Mouse (Mus musculus): ENCODE results near the gene Rorc. TPM values are rescaled to one million over a fixed set of nuclear protein-coding genes. Genes with fewer than 3 reads are reported as not detected.

Gene Rorc
- 0.49 TPM in 2 replicates for polyA plus RNA-seq (2015; fragmentation: Nextera tagmentation; extraction: Ambion mirVana)

- Histone ChIP-seq H3K4me3 (peak within 1 kb of the TSS; percentile 14; the same call in 1 of the 2 replicates), H3K4me1 (replicated peaks) (peaks cover 27% of the 10 kb centered on the region), H3K27me3 (no peaks in the 10 kb centered on the region), H3K9me3 (no peaks in the 10 kb centered on the region), H3K4me2 (peak within 1 kb of the TSS; percentile 48), H3K27ac (replicated peaks) (no peak within 1 kb of the TSS), H3K36me3 (no peaks in the 10 kb centered on the region), H3K9ac (no peak within 1 kb of the TSS)
- WGBS = 15% methylated on average over 5 of the region's 5 CpGs
- ATAC-seq (ENCODE audit: low FRiP score, low read depth) = peak; percentile 17; the same call in 1 of the 2 replicates
These were observed at the start of gene Rorc for GRCm38 (mm10) chr3:94372641-94373040. Gene Rorc, plus strand, starts transcription at chr3:94372794.

DNA sequence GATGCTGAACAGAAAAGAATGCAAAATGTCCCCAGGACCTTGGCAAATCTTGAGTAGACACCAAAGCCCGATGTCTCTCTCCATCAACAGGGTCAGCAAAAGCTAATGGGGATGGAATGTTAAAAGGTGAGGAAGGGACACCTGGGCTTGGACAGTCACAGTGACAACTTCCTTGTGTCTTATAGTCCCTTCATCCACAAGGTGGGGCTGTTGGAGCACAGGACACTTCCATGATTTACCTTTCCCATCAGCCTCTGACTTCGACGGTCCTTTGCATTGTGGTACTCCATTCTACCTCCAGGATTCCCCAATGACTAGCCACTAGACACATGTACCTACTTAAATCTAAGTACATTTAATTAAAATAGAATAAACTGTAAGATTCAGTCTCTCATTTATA lies 43.9 kb upstream of the Rorc start:
- H3K9me3 ChIP-seq = no peaks in the 10 kb centered on the region
- no peak overlapping the region for H3K27ac ChIP-seq (replicated peaks)
- no peak overlapping the region for H3K4me2 ChIP-seq
- no peak overlapping the region for H3K4me3 ChIP-seq
- H3K9ac ChIP-seq = no peak overlapping the region
- no peak for ATAC-seq (ENCODE audit: low FRiP score, low read depth)
- H3K4me1 ChIP-seq (replicated peaks) = no peaks in the 10 kb centered on the region
- peaks cover 45% of the 10 kb centered on the region for H3K36me3 ChIP-seq
- H3K27me3 ChIP-seq = no peaks in the 10 kb centered on the region
- 63% methylated on average over 3 of the region's 3 CpGs for WGBS

DNA sequence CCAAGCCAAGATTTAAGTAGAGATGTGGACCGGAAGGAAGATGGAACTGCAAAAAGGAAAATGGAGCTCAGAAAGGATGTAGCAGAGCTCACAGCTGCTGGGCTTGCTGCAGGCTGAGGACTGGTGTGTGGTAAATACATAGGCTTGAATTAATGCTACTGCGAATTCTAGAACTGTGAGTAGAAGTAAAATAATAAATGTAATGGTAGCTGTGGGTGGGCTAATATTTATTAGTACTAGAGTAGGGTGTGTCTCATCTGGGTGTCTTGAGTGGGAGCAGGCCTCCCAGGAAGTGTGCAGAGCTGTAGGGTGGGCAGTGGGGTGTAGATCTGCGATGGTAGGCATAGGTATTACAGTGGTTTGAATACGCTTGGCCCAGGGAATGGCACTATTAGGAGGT lies 38.2 kb upstream of the Rorc start:
- peaks cover 23% of the 10 kb centered on the region for H3K36me3 ChIP-seq
- no peaks in the 10 kb centered on the region for H3K27me3 ChIP-seq
- no peaks in the 10 kb centered on the region for H3K4me1 ChIP-seq (replicated peaks)
- H3K9ac ChIP-seq = no peak overlapping the region
- ATAC-seq (ENCODE audit: low FRiP score, low read depth) = no peak
- H3K27ac ChIP-seq (replicated peaks) = no peak overlapping the region
- 92% methylated on average over 4 of the region's 4 CpGs for WGBS
- H3K9me3 ChIP-seq = no peaks in the 10 kb centered on the region
- no peak overlapping the region for H3K4me2 ChIP-seq
- H3K4me3 ChIP-seq = no peak overlapping the region

- Histone ChIP-seq H3K4me1 (replicated peaks) (no peaks in the 10 kb centered on the region), H3K9me3 (no peaks in the 10 kb centered on the region), H3K27ac (replicated peaks) (no peak overlapping the region), H3K4me3 (no peak overlapping the region), H3K9ac (no peak overlapping the region), H3K27me3 (no peaks in the 10 kb centered on the region), H3K4me2 (no peak overlapping the region), H3K36me3 (no peaks in the 10 kb centered on the region)
- ATAC-seq (ENCODE audit: low FRiP score, low read depth) = no peak
- 93% methylated on average over 3 of the region's 3 CpGs for WGBS
These were observed 34.1 kb upstream of the Rorc start for GRCm38 (mm10) chr3:94338522-94338921.

DNA sequence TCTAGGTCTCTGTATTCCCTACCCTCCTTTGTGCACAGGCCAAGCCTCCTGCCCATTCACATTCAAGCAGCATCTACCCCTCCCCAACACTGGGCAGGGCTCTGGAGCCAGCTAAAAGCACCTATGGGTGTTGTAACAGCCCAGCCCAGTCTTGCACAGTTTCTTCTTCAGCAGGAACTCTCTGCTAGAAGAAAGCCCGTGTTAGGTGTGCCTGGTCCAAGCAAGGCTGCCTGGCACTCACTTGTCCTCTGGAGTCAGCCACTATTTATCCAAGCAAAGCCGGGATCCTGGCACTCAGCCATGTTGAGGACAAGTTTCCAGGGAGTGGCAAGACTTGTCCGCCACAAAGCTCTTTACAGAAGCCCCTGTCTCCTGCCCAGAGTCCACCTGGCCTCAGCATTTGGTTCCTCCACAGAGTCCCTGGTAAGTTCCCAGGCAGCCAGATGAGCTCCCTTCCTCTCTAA lies 30.6 kb upstream of the Rorc start, which contains the start of gene Them5:
Them5 (plus strand) TSS at position 141 of the 464 bp plus-strand sequence.
- Histone ChIP-seq H3K4me1 (replicated peaks) (no peaks in the 10 kb centered on the region), H3K36me3 (no peaks in the 10 kb centered on the region), H3K27me3 (no peaks in the 10 kb centered on the region), H3K27ac (replicated peaks) (no peak within 1 kb of the TSS), H3K9ac (no peak within 1 kb of the TSS), H3K4me2 (no peak within 1 kb of the TSS), H3K4me3 (no peak within 1 kb of the TSS), H3K9me3 (no peaks in the 10 kb centered on the region)
- 51% methylated on average over 3 of the region's 3 CpGs for WGBS
- peak; percentile 38; the same call in 1 of the 2 replicates for ATAC-seq (ENCODE audit: low FRiP score, low read depth)

- 61% methylated on average over 1 of the region's 1 CpGs for WGBS
- H3K4me2 ChIP-seq = no peak overlapping the region
- no peaks in the 10 kb centered on the region for H3K4me1 ChIP-seq (replicated peaks)
- no peaks in the 10 kb centered on the region for H3K9me3 ChIP-seq
- H3K36me3 ChIP-seq = no peaks in the 10 kb centered on the region
- no peak overlapping the region for H3K27ac ChIP-seq (replicated peaks)
- ATAC-seq (ENCODE audit: low FRiP score, low read depth) = peak; percentile 59; the same call in 1 of the 2 replicates
- H3K27me3 ChIP-seq = no peaks in the 10 kb centered on the region
- no peak overlapping the region for H3K9ac ChIP-seq
- H3K4me3 ChIP-seq = no peak overlapping the region
These were observed 30.0 kb upstream of the Rorc start for GRCm38 (mm10) chr3:94342552-94342951.

GRCm38 (mm10) chr3:94344182-94344581 lies 28.4 kb upstream of the Rorc start:
- Histone ChIP-seq H3K27ac (replicated peaks) (no peak overlapping the region), H3K4me2 (no peak overlapping the region), H3K9ac (no peak overlapping the region), H3K4me3 (no peak overlapping the region), H3K4me1 (replicated peaks) (no peaks in the 10 kb centered on the region), H3K36me3 (no peaks in the 10 kb centered on the region), H3K27me3 (no peaks in the 10 kb centered on the region), H3K9me3 (no peaks in the 10 kb centered on the region)
- WGBS = 96% methylated on average over 2 of the region's 2 CpGs
- no peak for ATAC-seq (ENCODE audit: low FRiP score, low read depth)

- Histone ChIP-seq H3K4me2 (no peak overlapping the region), H3K9me3 (no peaks in the 10 kb centered on the region), H3K4me1 (replicated peaks) (no peaks in the 10 kb centered on the region), H3K27ac (replicated peaks) (no peak overlapping the region), H3K27me3 (no peaks in the 10 kb centered on the region), H3K9ac (no peak overlapping the region), H3K4me3 (no peak overlapping the region), H3K36me3 (no peaks in the 10 kb centered on the region)
- no peak for ATAC-seq (ENCODE audit: low FRiP score, low read depth)
- WGBS = 70% methylated on average over 3 of the region's 3 CpGs
These were observed 27.7 kb upstream of the Rorc start for GRCm38 (mm10) chr3:94344897-94345296.

- H3K36me3 ChIP-seq = no peaks in the 10 kb centered on the region
- WGBS = 77% methylated on average over 2 of the region's 2 CpGs
- H3K4me1 ChIP-seq (replicated peaks) = no peaks in the 10 kb centered on the region
- no peak overlapping the region for H3K4me2 ChIP-seq
- no peak overlapping the region for H3K4me3 ChIP-seq
- ATAC-seq (ENCODE audit: low FRiP score, low read depth) = no peak
- no peak overlapping the region for H3K9ac ChIP-seq
- H3K27me3 ChIP-seq = no peaks in the 10 kb centered on the region
- H3K9me3 ChIP-seq = no peaks in the 10 kb centered on the region
- no peak overlapping the region for H3K27ac ChIP-seq (replicated peaks)
These were observed 24.4 kb upstream of the Rorc start for GRCm38 (mm10) chr3:94348146-94348545.

DNA sequence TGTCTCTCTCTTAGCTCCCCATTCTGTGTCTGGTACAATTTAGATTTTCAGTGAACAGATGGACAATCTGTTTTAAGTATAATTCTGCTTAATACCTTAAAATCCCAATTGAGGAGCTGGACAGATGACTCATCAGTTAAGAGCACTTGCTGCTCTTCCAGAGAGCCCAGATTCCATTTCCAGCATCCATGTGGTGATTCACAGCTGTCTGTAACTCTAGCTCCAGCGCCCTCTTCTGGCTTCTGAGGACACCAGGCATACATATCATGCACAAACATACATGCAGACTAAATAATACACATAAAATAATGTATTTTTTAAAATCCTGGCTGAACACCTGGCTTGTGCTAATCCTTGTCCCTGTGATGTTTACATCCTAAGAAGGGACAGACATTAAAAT lies 11.8 kb upstream of the Rorc start:
- no peak for ATAC-seq (ENCODE audit: low FRiP score, low read depth)
- WGBS = 3% methylated on average over 1 of the region's 1 CpGs
- no peaks in the 10 kb centered on the region for H3K36me3 ChIP-seq
- H3K27me3 ChIP-seq = peaks cover 2% of the 10 kb centered on the region
- no peak overlapping the region for H3K27ac ChIP-seq (replicated peaks)
- no peaks in the 10 kb centered on the region for H3K9me3 ChIP-seq
- no peak overlapping the region for H3K4me3 ChIP-seq
- H3K4me1 ChIP-seq (replicated peaks) = peaks cover 13% of the 10 kb centered on the region
- no peak overlapping the region for H3K9ac ChIP-seq
- H3K4me2 ChIP-seq = no peak overlapping the region

DNA sequence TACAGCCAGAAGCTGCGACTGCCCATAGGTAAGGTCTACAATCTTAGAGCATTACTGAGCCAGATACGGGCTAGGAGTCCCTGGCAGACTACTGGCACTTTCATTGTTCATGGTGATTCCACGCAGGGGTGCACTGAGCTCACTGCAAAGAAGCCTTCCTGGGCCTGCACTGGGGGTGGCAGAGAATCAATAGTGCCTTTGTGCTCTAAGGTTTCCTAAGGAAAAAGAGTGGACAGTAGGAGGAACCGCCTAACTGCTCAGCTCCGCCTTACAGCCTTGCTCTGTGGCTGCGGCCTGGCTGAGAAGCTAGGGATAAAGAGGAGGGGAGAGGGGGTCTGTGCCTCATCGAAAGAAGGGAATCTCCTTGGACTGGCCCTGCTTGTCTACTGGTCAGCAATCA lies 10.5 kb upstream of the Rorc start, which contains the start of gene C2cd4d:
C2cd4d (plus strand) TSS at position 301 of the 400 bp plus-strand sequence.
- no peak within 1 kb of the TSS for H3K27ac ChIP-seq (replicated peaks)
- H3K4me2 ChIP-seq = peak within 1 kb of the TSS; percentile 94
- no peaks in the 10 kb centered on the region for H3K9me3 ChIP-seq
- H3K4me3 ChIP-seq = peak within 1 kb of the TSS; percentile 57
- H3K4me1 ChIP-seq (replicated peaks) = peaks cover 13% of the 10 kb centered on the region
- peaks cover 2% of the 10 kb centered on the region for H3K27me3 ChIP-seq
- H3K36me3 ChIP-seq = no peaks in the 10 kb centered on the region
- H3K9ac ChIP-seq = peak within 1 kb of the TSS; percentile 75
- no peak for ATAC-seq (ENCODE audit: low FRiP score, low read depth)
- 29% methylated on average over 7 of the region's 7 CpGs for WGBS

DNA sequence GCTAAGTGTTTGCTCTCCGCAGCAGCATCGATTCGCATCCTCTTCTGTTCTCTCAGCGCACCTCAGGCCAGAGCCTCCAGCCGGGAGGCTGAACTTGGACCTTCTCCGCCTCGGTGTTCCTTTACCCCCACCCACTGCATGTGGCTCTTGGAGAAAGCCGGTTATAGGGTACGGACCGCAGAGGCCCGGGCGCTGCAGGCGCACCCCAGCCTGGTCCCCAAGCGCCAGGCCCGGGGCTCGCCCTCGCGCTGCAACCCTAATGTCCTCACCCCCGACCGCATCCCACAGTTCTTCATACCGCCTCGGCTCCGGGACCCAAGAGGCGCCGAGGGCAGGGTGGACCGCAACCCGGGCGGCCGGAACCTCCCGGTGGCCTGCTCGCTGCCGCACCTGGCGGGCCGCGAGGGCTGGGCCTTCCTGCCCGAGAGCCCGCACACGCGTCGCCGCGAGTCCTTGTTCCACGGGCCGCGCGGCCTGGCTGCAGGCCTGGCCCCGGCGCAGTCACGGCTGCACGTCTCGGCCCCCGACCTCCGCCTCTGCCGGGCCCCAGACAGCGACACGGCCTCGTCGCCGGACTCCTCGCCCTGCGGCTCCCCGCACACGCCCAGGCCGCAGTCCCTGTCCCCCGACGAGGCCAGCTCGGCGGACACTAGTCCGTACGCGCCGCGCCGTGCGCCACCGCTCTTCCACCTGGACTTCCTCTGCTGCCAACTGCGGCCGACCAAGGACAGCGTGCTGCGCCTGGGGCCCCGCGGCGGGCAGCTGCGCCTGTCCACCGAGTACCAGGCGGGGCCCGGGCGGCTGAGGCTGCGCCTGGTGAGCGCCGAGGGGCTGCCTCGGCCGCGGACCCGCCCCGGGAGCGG lies 9.1 kb upstream of the Rorc start:
- peaks cover 13% of the 10 kb centered on the region for H3K4me1 ChIP-seq (replicated peaks)
- H3K9ac ChIP-seq = peak overlapping the region; percentile 75
- no peaks in the 10 kb centered on the region for H3K9me3 ChIP-seq
- WGBS = 5% methylated on average over 97 of the region's 97 CpGs
- H3K36me3 ChIP-seq = no peaks in the 10 kb centered on the region
- peak overlapping the region; percentile 43 for H3K27ac ChIP-seq (replicated peaks)
- H3K4me2 ChIP-seq = peak overlapping the region; percentile 94
- ATAC-seq (ENCODE audit: low FRiP score, low read depth) = peak; percentile 59
- H3K4me3 ChIP-seq = peak overlapping the region; percentile 57
- H3K27me3 ChIP-seq = peaks cover 2% of the 10 kb centered on the region

Measured in hindbrain, embryonic 15.5 days (tissue).